Mouse (Mus musculus) spleen, adult 2 months (tissue): Measurements from ENCODE around the gene Cd247.

ENCODE experiments used
- CTCF ChIP-seq: fragments of 200-500 bp; IDR thresholded peaks from 2 replicates; pipeline ENCODE4 v1.5.1; 2011; ENCODE audit warnings: mild to moderate bottlenecking, inconsistent platforms; ENCODE audit not compliant: insufficient read depth, insufficient read length, insufficient replicate concordance; ENCODE audit errors: extremely low read depth
- POLR2A ChIP-seq: fragments of 200-500 bp; IDR thresholded peaks from 2 replicates; pipeline ENCODE4 v1.6.1; 2011; ENCODE audit warnings: low read depth, low read length, inconsistent platforms

- TF ChIP-seq CTCF (no peak), POLR2A (no peak)
Observed at GRCm38 (mm10) chr1:165866630-165867280, 78.3 kb downstream of the Cd247 start.
